Mouse (Mus musculus): ENCODE data around the gene Eno3.

Eno3 gene

DNA sequence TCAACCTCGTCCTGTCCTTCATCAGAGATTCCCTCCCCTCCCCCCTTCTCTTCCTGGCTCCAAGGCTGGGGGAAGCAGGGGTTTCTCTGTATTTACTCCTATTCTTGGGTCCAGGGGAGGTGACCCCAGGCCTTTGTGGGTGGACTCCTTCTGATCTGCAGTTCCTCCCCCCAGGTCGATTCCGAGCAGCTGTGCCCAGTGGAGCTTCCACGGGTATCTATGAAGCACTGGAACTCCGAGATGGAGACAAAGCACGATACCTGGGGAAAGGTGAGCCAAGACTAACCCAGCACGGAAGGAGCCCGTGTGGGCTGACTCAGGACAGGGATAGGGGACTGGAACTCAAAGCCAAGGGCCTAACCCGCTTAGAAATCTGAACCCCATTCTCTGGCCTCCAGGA is 989 bp downstream of the Eno3 start:
- peak; percentile 10 for DNase-seq

DNA sequence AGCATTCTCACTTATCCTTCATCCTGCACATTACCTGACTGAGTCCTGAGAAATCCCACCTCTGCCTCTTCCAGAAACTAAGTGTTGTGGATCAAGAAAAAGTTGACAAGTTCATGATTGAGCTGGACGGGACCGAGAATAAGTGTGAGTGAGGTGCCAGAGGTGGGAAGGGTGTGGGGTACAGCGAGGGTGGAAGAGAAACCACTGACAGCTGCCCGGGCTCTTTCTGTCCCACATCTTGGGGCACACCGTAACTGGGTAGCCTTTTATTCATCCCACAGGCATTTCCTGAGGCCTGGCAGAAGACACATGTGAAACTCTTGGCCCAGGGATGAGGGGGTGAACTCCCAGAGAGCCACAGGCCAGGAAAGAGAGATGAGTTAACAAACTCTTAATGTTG is 1.5 kb downstream of the Eno3 start:
- no peak for DNase-seq

GRCm38 (mm10) chr11:70658942-70659341 is 1.9 kb downstream of the Eno3 start:
- DNase-seq: no peak

DNA sequence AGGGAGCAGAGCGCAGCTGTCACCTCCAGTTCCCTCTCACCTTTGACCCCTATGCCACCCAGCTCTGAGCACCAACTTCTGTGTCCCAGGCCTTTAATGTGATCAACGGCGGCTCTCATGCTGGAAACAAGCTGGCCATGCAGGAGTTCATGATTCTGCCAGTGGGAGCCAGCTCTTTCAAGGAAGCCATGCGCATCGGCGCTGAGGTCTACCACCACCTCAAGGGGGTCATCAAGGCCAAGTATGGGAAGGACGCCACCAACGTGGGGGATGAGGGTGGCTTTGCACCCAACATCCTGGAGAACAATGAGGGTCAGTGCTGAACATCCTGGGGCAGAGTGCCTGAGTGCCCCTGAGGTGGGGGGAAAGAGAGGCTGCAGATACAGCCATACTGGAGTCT is 3.6 kb downstream of the Eno3 start:
- DNase-seq: no peak

DNA sequence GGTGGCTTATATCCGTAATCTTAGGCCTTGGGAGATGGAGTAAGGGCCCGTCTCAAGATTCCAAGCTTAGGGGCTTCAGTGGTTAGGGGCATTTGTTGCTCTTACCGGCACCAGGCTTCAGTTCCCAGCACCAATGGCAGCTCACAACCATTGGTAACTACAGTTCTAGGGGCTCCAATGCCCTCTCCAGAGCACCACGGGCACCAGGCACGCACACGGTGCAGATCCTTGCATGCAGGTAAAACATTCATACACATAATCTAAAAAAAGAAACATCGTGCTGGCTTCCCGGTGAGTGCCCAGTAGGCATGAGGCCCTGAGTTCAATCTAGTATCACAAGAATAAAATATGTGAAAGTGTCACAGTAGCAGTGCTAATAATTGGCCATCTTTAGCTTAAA is 6.1 kb downstream of the Eno3 start:
- DNase-seq: no peak

- no peak for DNase-seq
Observed at GRCm38 (mm10) chr11:70663957-70664356, 7.0 kb downstream of the Eno3 start.

DNA sequence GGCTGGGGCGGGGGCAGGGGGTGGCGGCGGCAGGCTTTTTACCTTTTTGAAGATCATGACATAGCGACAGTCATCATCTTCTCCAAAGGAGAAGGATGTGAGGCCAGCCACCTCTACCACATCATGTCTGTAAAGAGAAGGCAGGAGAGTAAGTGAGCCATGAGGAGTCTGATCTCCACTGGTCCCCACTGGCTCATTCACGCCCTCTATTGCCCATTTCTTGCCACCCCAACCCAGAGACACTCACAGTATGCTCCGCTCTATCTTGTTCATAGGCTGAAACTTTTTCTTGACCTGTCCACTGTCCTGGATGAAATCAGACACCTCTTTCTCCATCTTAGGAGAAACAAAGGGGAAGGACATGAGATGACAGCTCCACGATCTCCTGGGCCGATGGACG is 7.7 kb downstream of the Eno3 start:
- no peak for DNase-seq

- no peak for DNase-seq
Observed at GRCm38 (mm10) chr11:70666687-70667086, 9.7 kb downstream of the Eno3 start.

DNA sequence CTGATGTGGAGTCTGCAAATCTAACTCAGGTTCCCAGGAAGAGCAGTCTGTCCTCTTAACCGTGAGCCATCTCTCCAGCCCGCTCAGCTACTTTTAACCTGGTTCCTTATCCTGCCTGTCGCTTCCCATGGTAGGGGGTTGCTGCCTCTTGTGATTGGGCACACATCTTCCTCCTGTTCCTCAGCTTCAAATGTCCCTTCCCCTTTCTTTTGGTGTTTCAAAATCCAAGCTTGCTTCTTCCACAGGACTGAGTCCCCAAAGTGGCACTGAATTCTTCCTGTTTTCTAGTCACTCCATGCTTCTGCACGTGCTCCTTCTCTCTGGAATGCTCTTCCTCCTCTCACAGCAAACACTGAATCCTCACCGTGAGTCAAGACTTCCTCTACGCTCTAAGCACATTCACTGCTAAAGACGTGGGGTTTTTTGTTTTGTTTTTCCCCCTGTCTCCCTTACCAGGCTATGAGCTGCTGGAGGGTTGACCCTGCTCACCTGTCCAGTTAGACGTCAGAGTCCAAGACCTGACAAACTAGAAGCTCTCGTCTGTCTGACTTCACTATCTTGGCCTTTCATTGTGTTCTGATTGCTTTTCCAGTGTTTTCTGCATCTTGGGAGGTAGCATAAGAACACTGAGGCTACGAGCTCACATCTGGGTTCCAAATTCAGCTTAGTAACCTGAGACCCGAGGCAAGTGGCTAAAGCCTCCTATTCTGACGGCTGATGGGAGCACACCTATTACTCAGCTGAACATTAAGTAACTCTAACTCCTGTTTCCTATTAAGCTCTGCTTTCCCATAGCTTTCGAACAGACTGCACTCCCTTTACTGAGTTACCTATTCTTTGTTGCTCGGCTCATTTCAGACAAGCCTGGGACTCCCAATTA is 10.5 kb downstream of the Eno3 start:
- DNase-seq: peak; percentile 22

- no peak for DNase-seq
Observed at GRCm38 (mm10) chr11:70668335-70668770, 11.4 kb downstream of the Eno3 start.

DNA sequence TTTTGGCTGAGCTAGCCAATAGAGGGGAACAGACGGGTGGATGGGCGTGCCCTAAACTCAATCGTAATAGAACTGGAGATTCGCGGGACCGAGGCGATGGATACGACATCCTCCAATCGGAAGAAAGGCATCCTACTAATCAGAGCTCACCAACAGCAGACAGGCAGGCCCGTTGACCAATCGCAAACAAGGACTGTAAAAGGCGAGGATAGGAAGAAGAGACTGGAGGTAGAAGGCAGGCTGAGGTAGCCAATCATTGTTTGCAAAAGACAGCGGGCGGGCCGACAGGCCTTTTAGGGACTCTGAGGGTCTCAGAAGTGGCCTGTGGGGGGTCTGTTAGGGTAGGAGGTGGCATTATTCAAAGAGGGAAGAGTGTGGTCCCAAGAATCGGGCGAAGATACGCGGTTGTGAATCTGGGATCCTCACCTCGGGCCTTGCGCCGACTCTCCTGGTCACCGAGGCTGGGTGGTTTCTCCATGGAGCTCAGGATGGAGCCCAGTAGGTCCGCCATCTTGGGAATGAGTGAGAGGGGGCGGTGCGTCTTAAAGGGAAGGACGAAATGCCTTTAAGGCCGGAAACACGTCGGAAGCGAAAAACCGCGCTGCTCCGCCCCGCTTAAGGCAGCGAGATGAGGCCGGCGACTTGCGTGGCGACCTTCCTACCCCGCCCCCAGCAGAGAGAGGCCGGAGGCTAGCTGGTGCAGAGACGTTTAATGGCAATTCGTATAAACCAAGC is 11.9 kb downstream of the Eno3 start, which contains the start of gene Spag7:
Gene Spag7 (minus strand): TSS at position 646 of the 735 bp plus-strand sequence.
- DNase-seq: peak; percentile 97

GRCm38 (mm10) chr11:70669582-70670345 is 12.8 kb downstream of the Eno3 start:
- peak; percentile 89 for DNase-seq

DNA sequence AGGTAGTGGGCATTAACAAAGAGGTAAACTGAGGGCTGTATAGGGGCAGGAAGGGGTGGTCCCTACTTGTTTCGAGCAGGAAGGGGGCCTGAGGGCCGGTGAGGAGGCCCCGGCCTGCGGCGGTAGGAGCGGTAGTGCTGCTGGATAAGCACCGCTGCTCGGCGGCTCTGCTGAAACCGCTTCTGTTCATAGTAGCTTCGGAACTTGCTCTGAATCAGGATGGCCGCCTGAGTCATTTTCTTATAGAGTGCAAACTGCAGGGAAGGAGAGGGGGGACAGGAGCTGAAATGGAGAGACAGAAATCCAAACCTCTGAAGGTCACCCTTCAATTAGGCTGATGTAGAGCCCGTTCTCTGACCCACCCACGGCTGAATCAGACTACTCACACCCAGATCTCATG is 13.5 kb downstream of the Eno3 start:
- peak; percentile 25 for DNase-seq

DNA sequence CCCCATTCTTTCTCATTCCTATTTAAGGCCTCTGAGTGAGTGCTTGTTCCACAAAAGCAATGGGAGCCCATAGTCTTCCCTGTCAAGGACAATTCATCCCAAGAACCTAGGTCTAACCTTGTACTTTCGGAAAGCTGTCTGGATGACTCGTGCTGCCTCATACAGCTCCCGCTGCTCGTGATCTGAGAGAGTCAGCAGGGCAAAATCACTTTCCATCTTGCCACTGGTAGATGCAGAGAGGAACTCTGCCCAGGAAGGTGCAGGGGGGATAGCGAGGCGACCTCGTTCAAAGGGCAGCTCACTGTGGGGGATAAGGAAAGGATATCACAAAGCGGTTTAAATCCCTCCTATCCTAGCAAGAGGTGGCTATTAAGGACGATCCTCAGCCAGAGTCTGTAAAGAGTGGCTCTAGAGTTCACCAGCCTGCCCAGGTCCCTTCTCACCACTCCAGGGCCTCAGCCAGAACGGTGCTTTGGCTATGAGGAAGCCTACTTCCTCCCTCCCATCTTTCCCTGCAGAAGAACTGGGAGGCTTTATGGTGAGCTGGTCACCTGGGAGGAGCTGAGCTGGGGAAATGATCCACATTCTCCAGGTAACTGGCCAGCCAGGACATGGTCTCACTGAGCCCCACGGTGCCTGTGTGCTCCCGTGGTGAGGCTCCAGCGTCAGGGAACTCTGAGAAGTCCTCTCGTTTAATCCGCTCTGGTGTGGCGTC is 14.5 kb downstream of the Eno3 start:
- no peak for DNase-seq

GRCm38 (mm10) chr11:70674014-70674413 is 17.0 kb downstream of the Eno3 start:
- DNase-seq: no peak

- DNase-seq: no peak
Observed at GRCm38 (mm10) chr11:70674501-70674900, 17.5 kb downstream of the Eno3 start.

DNA sequence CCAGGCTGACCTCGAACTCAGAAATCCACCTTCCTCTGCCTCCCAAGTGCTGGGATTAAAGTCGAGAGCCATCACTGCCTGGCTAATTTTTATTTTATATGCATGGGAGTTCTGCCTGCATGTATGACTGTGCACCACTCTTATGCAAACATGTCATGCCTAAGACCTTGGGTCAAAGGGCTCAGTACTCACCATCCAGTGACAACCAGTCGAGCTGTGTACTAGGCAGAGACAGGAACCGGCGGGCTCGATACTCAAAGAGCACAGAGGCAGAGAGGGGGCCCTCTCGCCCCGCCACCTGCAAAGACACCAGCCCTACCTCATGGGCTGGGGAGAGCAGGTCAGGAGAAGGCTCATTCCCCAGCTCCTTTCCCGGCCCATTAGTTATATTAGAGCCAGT is 21.1 kb downstream of the Eno3 start:
- no peak for DNase-seq

DNA sequence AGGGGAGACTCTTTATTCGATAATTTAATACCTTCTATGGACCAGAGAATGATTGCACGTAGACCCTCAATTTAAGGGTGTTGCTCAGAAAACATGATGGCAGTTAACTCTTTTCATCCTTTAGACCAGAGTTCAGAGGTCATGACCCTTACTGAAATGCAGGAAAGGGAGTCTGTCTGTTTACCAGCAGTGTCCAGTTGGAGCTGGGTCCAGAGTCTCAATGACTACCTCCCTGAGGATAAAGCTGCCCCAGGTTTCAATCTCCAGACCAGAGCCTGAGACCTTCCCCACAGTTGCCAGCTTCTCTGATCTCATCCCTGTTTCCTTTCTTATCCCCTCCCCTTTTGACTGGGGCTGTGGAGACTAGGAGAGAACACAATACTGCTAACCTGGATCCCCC is 21.6 kb downstream of the Eno3 start:
- DNase-seq: no peak

- no peak for DNase-seq
Observed at GRCm38 (mm10) chr11:70679361-70679760, 22.4 kb downstream of the Eno3 start.

DNA sequence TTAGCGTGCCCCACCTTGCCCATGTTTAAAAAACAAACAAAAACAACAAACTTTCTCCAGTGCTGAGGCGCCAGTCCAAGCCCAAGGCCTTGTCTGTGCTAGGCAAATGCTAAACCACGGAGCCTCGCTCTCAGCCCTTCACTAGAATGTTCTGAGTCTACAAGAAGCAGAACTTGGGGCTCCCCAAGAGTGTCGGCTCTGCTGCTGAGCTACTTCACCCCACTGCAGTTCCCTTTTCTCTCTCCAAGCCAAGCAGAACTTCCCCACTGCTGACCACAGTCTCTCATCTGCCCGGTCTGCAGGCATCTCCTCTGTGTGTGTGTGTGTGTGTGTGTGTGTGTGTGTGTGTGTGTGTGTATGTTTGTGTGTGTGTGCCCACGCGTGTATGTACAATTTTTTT is 22.9 kb downstream of the Eno3 start:
- no peak for DNase-seq

DNA sequence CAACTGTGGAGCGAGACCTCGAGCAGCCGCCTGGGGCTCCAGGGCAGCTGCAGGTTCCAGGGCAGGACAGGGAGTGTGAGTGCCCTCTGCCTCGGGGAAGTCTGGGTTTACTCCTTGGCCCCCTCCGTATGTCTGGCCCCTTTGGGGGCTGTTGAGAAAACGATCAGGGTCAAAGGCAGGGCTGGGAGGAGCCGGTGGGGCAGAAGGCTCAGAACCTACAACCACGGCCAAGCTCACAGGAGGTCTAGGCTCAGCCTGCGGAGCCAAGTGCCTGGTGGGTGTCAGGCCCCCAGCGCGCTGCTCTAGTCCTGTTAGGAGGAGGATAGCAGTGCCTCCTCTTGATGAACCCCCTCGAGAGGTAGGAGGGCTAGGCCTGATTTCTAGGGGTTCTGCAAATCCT is 24.2 kb downstream of the Eno3 start:
- no peak for DNase-seq

DNA sequence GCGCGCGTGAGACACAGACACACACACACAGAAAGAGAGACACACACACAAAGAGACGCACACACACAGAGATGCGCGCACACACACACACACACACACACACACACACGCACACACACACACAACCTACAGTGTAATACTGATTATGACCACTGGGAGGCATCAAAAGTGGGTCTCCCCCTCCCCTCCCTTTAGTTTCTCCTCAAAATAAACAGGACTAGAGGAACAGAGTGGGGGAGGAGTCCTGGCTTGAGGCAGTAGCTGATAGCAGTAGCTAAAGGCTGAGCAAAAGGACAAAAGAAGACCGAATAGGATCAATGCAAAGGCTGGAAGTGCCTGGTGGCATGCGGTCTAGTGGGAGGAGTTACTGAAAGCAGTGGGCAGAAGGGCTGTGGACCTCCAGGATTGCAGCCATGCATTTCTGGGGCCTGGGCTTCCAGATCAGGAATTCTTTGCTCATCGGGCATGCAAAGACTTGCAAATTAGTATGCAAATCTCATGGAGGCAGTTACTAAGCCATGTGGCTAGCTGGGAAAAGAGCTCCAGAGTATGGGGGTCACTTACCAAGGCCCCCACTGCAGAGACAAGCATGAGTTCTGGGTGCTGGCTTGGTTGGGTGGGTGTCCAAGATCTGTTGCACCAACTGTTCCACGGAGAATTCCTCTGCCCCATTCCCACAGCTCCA is 25.0 kb downstream of the Eno3 start:
- peak; percentile 86 for DNase-seq

All from embryo, embryonic 11 days (tissue).